Mouse (Mus musculus) central nervous system, embryonic 18 days (tissue): ENCODE results near the gene Tmem258. TPM values are rescaled to one million over a fixed set of nuclear protein-coding genes. Genes with fewer than 3 reads are reported as not detected.

Source experiments
- polyA plus RNA-seq: library from polyadenylated mRNA; depleted of rRNA; stranded (reverse); fragments of >200 nt; gene quantifications from 2 replicates; pipeline ENCODE4 v1.2.3, GENCODE M21; 2012; rRNA removed

Tmem258 gene
- 120 and 122 TPM in 2 replicates for polyA plus RNA-seq

DNA sequence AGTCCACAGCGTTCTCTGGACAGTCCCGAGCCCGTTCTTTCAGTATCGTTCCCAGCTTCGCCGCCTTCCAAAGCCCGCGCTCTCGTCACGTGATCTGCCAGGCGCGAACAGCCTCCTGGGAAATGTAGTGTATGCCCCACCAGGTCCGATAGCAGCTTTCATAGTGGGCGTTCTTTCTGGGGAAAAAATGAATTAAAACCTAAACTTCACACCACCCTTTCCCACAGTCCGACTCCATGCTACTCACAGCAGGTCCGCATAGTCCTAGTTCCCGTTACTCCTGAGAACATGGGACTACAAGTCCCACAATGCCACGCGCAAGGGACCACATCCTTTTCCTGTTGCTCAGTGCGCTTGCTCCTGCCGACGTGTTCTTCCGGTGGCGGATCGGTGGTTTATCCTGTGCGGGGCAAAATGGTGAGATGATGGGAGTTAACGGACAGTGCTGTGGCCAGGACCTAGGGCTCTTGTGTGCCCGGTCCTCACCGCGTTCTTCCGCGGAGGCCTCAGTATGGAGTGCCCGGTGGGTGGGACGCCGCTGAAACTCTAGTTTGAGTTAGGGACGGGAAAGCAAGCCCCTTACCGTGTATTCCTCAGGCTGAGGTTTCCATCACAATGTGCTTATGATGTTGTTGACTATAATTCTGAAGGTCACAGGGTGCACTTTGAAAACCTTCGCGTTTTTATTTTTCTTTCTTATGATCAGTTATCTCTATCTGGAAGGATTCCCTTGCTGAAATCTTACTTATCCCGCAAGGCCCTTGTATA, at the start of gene Tmem258, which contains the start of gene Fen1:
TSS of gene Tmem258 (plus strand) at position 167 of the 768 bp plus-strand sequence.
TSS of gene Fen1 (minus strand) at position 322 of the 768 bp plus-strand sequence.

DNA sequence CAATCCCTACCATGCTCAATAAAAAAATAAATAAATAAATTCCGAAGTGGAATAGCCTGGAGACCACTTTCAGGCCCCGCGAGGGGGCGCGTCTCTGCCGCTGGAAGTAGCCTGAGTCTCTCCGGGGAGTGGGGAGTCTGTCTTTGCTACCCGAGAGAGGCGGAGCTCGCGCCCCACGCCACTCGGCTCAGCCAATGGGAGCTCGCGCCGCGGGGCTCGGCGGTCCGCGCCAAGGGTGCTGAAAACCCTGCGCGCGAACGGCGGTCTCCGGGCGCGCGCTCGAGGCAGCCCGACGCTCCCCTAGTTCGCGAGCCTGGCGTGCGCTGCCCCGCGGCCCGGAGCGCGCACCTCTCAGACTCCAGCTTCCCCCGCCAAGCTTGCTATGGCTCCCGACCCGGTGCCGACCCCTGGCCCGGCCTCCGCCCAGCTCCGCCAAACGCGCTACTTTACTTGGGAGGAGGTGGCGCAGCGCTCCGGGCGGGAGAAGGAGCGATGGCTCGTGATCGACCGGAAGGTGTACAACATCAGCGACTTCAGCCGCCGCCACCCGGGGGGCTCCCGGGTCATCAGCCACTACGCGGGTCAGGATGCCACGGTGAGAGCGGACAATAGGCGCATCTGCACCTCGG, 21.0 kb upstream of the Tmem258 start, which contains the start of gene Fads1:
TSS of gene Fads1 (plus strand) at position 219 of the 629 bp plus-strand sequence.

DNA sequence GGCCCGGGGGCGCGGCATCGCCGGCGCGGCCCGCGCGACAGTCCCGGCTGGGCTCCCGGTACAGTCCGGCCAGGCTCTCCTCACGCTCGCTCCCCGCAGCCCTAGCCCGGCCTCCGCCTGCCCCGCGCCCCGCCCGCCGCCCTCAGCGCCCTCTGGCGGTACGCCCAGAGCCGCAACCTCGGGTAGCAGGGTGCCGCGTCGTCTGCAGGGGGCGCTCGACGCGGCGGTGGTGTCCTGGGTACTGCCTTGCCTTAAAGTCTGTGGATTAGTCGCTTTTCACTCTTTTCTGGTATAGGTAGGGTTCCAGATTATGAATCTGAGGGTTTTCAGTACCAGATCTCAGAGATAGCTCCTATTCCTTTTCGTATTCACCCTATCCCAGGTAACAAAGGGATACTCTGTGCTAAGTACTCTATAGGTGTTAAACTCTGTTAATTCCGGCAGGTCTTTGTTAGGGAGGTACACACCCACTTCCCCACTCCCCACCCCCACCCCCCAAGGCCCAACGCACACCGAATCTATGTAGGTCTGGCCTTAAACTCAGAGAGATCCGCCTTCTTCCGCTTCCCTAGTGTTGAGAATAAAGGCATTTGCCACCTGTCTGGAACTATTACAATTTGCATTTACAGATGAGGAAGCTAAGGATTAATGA, 37.0 kb downstream of the Tmem258 start, which contains the start of gene Myrf:
TSS of gene Myrf (minus strand) at position 95 of the 652 bp plus-strand sequence.

Other genes starting within 250 kb of the Tmem258 start
- gene Fth1, start 223.4 kb upstream of the Tmem258 start, polyA plus RNA-seq = 993 and 1,137 TPM in 2 replicates
- gene Best1, start 202.4 kb upstream of the Tmem258 start, polyA plus RNA-seq = 1.7 and 1.9 TPM in 2 replicates
- gene Rab3il1, start 202.3 kb upstream of the Tmem258 start, polyA plus RNA-seq = 15.5 and 16.5 TPM in 2 replicates
- 79.2 and 84.4 TPM in 2 replicates for gene Fads3, start 162.4 kb upstream of the Tmem258 start, polyA plus RNA-seq
- gene Fads2, start 102.3 kb upstream of the Tmem258 start, polyA plus RNA-seq = 229 and 237 TPM in 2 replicates
- 125 and 128 TPM in 2 replicates for gene Fads1, start 21.1 kb upstream of the Tmem258 start, polyA plus RNA-seq
- 16.7 and 17.6 TPM in 2 replicates for gene Fen1, start 155 bp downstream of the Tmem258 start, polyA plus RNA-seq
- 0.92 and 1.1 TPM in 2 replicates for gene Myrf, start 36.7 kb downstream of the Tmem258 start, polyA plus RNA-seq
- gene Dagla, start 100.9 kb downstream of the Tmem258 start, polyA plus RNA-seq = 26.3 and 28.0 TPM in 2 replicates
- 81.5 and 88.2 TPM in 2 replicates for gene Syt7, start 185.1 kb downstream of the Tmem258 start, polyA plus RNA-seq